Mouse (Mus musculus): ENCODE data around the gene Tma7. TPM values are rescaled to one million over a fixed set of nuclear protein-coding genes. Genes with fewer than 3 reads are reported as not detected.

Gene Tma7
- polyA plus RNA-seq, 2 experiments = 191 to 664 TPM

GRCm38 (mm10) chr9:109095137-109095982, 13.0 kb upstream of the Tma7 start, which contains the start of gene Plxnb1:
Gene Plxnb1, plus strand, starts transcription at chr9:109095389.
- Histone ChIP-seq H3K9ac (ENCODE audit: low read depth, low read length, severe bottlenecking) (peak within 1 kb of the TSS; percentile 96), H3K27me3 (ENCODE audit: control insufficient read depth, insufficient read depth, low read length) (no peaks in the 10 kb centered on the region), H3K9me3 (ENCODE audit: control insufficient read depth, low read length) (no peaks in the 10 kb centered on the region), H3K36me3 (ENCODE audit: control insufficient read depth, insufficient read depth, low read length) (peaks cover 26% of the 10 kb centered on the region), H3K4me3 (replicated peaks; ENCODE audit: low read length) (peak within 1 kb of the TSS; percentile 79), H3K4me2 (replicated peaks; ENCODE audit: low read depth, low read length, severe bottlenecking) (peak within 1 kb of the TSS; percentile 90), H3K4me1 (ENCODE audit: control insufficient read depth, insufficient read depth, low read length) (peaks cover 49% of the 10 kb centered on the region), H3K27ac (replicated peaks; ENCODE audit: low read depth, low read length) (peak within 1 kb of the TSS; percentile 100)
- WGBS = under 1% methylated on average over 45 of the region's 102 CpGs
- peak; percentile 87; the same call in 1 of the 2 replicates for TF ChIP-seq POLR2A (IDR thresholded peaks at IDR 0.05; ENCODE audit: borderline replicate concordance, extremely low read depth, insufficient read depth, insufficient read length)
- DNase-seq (ENCODE audit: low spot score) = peak; percentile 82
- peak; percentile 70 for ATAC-seq (ENCODE audit: low FRiP score, low read depth)

DNA sequence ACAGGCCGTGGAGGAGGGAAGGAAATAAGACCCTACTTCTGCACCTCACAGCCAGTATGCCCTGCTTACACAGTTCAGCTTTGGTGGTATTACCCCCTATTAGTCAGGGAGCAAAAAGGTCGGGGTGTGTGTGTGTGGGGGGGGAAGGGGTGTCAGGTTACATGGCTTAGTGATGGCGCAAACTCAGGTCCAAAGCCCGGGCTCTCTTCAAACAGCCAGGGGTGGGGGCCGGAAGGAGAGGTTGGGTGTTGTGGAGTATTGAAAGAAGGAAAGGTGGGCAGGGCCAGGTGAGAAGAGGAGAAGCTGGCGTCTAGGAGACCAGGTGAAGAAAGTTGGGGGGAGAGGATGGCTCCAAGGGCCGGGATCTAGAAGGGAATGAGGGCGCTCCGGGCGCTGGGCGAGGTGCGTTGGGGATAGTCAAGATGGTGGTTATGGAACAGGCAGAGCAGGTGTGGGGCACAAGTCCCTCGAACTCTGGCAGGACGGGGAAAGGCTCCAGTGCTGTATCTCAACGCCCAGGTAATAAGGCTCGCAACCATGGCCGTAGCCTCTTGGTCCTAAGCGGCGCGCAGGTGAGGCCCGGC, 12.3 kb upstream of the Tma7 start:
- no peak for TF ChIP-seq POLR2A (IDR thresholded peaks at IDR 0.05; ENCODE audit: borderline replicate concordance, extremely low read depth, insufficient read depth, insufficient read length)
- peak overlapping the region; percentile 90 for H3K4me2 ChIP-seq (replicated peaks; ENCODE audit: low read depth, low read length, severe bottlenecking)
- ATAC-seq (ENCODE audit: low FRiP score, low read depth) (no peak), DNase-seq (ENCODE audit: low spot score) (no peak)
- H3K4me1 ChIP-seq (ENCODE audit: control insufficient read depth, insufficient read depth, low read length) = peaks cover 44% of the 10 kb centered on the region
- no peaks in the 10 kb centered on the region for H3K27me3 ChIP-seq (ENCODE audit: control insufficient read depth, insufficient read depth, low read length)
- peak overlapping the region; percentile 79 for H3K4me3 ChIP-seq (replicated peaks; ENCODE audit: low read length)
- H3K9ac ChIP-seq (ENCODE audit: low read depth, low read length, severe bottlenecking) = peak overlapping the region; percentile 96
- H3K36me3 ChIP-seq (ENCODE audit: control insufficient read depth, insufficient read depth, low read length) = peaks cover 19% of the 10 kb centered on the region
- 2% methylated on average over 17 of the region's 21 CpGs for WGBS
- peak overlapping the region; percentile 100 for H3K27ac ChIP-seq (replicated peaks; ENCODE audit: low read depth, low read length)
- no peaks in the 10 kb centered on the region for H3K9me3 ChIP-seq (ENCODE audit: control insufficient read depth, low read length)

- no peak overlapping the region for H3K9ac ChIP-seq (ENCODE audit: low read depth, low read length, severe bottlenecking)
- peak; percentile 19 for DNase-seq (ENCODE audit: low spot score)
- H3K9me3 ChIP-seq (ENCODE audit: control insufficient read depth, low read length) = no peaks in the 10 kb centered on the region
- WGBS = 16% methylated on average over 11 of the region's 11 CpGs
- H3K4me3 ChIP-seq (replicated peaks; ENCODE audit: low read length) = peak overlapping the region; percentile 79
- no peak for TF ChIP-seq POLR2A (IDR thresholded peaks at IDR 0.05; ENCODE audit: borderline replicate concordance, extremely low read depth, insufficient read depth, insufficient read length)
- H3K4me1 ChIP-seq (ENCODE audit: control insufficient read depth, insufficient read depth, low read length) = peaks cover 38% of the 10 kb centered on the region
- H3K4me2 ChIP-seq (replicated peaks; ENCODE audit: low read depth, low read length, severe bottlenecking) = peak overlapping the region; percentile 90
- ATAC-seq (ENCODE audit: low FRiP score, low read depth) = no peak
- peak overlapping the region; percentile 67 for H3K27ac ChIP-seq (replicated peaks; ENCODE audit: low read depth, low read length)
- H3K27me3 ChIP-seq (ENCODE audit: control insufficient read depth, insufficient read depth, low read length) = no peaks in the 10 kb centered on the region
- H3K36me3 ChIP-seq (ENCODE audit: control insufficient read depth, insufficient read depth, low read length) = peaks cover 15% of the 10 kb centered on the region
Measured at GRCm38 (mm10) chr9:109093786-109094552, 11.6 kb upstream of the Tma7 start.

DNA sequence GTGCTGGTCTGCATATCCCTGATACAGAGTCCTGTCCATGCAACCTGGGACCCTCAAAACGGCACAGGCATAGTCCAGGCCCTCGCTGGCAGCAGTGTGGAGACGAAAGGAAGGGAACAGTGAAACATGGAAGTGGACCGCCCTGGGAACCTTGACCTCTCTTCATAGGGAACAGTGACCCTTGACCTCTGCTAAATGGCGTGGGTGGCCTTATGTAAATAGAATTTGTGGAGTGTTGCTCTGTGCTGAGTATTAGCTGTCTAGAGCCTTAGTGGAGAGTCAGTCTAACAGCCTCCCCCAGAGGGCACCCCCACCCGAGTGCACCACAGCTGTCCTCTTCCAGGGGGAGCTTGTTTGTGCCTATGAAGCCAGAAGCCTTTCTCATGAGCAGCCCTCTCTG, 10.4 kb upstream of the Tma7 start:
- no peak overlapping the region for H3K4me2 ChIP-seq (replicated peaks; ENCODE audit: low read depth, low read length, severe bottlenecking)
- no peak overlapping the region for H3K4me3 ChIP-seq (replicated peaks; ENCODE audit: low read length)
- peaks cover 16% of the 10 kb centered on the region for H3K36me3 ChIP-seq (ENCODE audit: control insufficient read depth, insufficient read depth, low read length)
- peaks cover 26% of the 10 kb centered on the region for H3K4me1 ChIP-seq (ENCODE audit: control insufficient read depth, insufficient read depth, low read length)
- H3K9ac ChIP-seq (ENCODE audit: low read depth, low read length, severe bottlenecking) = no peak overlapping the region
- ATAC-seq (ENCODE audit: low FRiP score, low read depth) (no peak), DNase-seq (ENCODE audit: low spot score) (no peak)
- no peak for TF ChIP-seq POLR2A (IDR thresholded peaks at IDR 0.05; ENCODE audit: borderline replicate concordance, extremely low read depth, insufficient read depth, insufficient read length)
- H3K27me3 ChIP-seq (ENCODE audit: control insufficient read depth, insufficient read depth, low read length) = no peaks in the 10 kb centered on the region
- H3K27ac ChIP-seq (replicated peaks; ENCODE audit: low read depth, low read length) = no peak overlapping the region
- H3K9me3 ChIP-seq (ENCODE audit: control insufficient read depth, low read length) = no peaks in the 10 kb centered on the region
- 67% methylated on average over 6 of the region's 6 CpGs for WGBS

GRCm38 (mm10) chr9:109091802-109092201, 9.4 kb upstream of the Tma7 start:
- H3K4me1 ChIP-seq (ENCODE audit: control insufficient read depth, insufficient read depth, low read length) = peaks cover 17% of the 10 kb centered on the region
- no peak overlapping the region for H3K4me3 ChIP-seq (replicated peaks; ENCODE audit: low read length)
- no peaks in the 10 kb centered on the region for H3K27me3 ChIP-seq (ENCODE audit: control insufficient read depth, insufficient read depth, low read length)
- DNase-seq (ENCODE audit: low spot score) = no peak
- WGBS = 74% methylated on average over 8 of the region's 8 CpGs
- no peak overlapping the region for H3K4me2 ChIP-seq (replicated peaks; ENCODE audit: low read depth, low read length, severe bottlenecking)
- H3K36me3 ChIP-seq (ENCODE audit: control insufficient read depth, insufficient read depth, low read length) = peaks cover 16% of the 10 kb centered on the region
- no peak overlapping the region for H3K9ac ChIP-seq (ENCODE audit: low read depth, low read length, severe bottlenecking)
- H3K27ac ChIP-seq (replicated peaks; ENCODE audit: low read depth, low read length) = no peak overlapping the region
- ATAC-seq (ENCODE audit: low FRiP score, low read depth) = no peak
- TF ChIP-seq POLR2A (IDR thresholded peaks at IDR 0.05; ENCODE audit: borderline replicate concordance, extremely low read depth, insufficient read depth, insufficient read length) = no peak
- no peaks in the 10 kb centered on the region for H3K9me3 ChIP-seq (ENCODE audit: control insufficient read depth, low read length)

All from limb, embryonic 14.5 days (tissue).